Mouse (Mus musculus): ENCODE results near the gene Syt5. TPM values are rescaled to one million over a fixed set of nuclear protein-coding genes. Genes with fewer than 3 reads are reported as not detected.
A peak's percentile ranks its signal among the peaks of the same experiment; 100 is the strongest.
"Not testable (repeated sequence)": the region's sequence is repeated elsewhere in the genome, so short reads cannot be mapped to it uniquely, and the experiment has no call there.

Gene Syt5
- 100 to 1,000 TPM; 281 to 299 TPM for total RNA-seq (2021)
- long read RNA-seq, experiment 1, transcript Syt5-201 (8 exons, 1,750 nt) = major isoform, 61 of 332 reads
- long read RNA-seq, experiment 1, partial matches to known transcripts = 19 of 332 reads
- long read RNA-seq, experiment 1, other reads (novel, unspliced or antisense) = 252 of 332 reads
- long read RNA-seq, experiment 2, transcript Syt5-201 (8 exons, 1,750 nt) = major isoform, 64 of 281 reads
- long read RNA-seq, experiment 2, partial matches to known transcripts = 20 of 281 reads
- long read RNA-seq, experiment 2, other reads (novel, unspliced or antisense) = 196 of 281 reads

- peak; percentile 66 to 76 for DNase-seq (ENCODE audit: low spot score in 2 of 2)
Measured at GRCm38 (mm10) chr7:4547221-4547641, at the start of gene Syt5. Syt5 (minus strand) TSS chr7:4547541.

GRCm38 (mm10) chr7:4597046-4597445, 49.7 kb upstream of the Syt5 start:
- DNase-seq (ENCODE audit: low spot score in 2 of 2) = not testable (repeated sequence)

GRCm38 (mm10) chr7:4581481-4581880, 34.1 kb upstream of the Syt5 start:
- not testable (repeated sequence) for DNase-seq (ENCODE audit: low spot score in 2 of 2)

- DNase-seq (ENCODE audit: low spot score in 2 of 2) = not testable (repeated sequence)
Measured at GRCm38 (mm10) chr7:4572361-4572760, 25.0 kb upstream of the Syt5 start.

GRCm38 (mm10) chr7:4562660-4563059, 15.3 kb upstream of the Syt5 start:
- DNase-seq (ENCODE audit: low spot score in 2 of 2) = no peak

GRCm38 (mm10) chr7:4557167-4557560, 9.8 kb upstream of the Syt5 start:
- no peak for DNase-seq (ENCODE audit: low spot score in 2 of 2)

GRCm38 (mm10) chr7:4556256-4557166, 9.2 kb upstream of the Syt5 start:
- DNase-seq (ENCODE audit: low spot score in 2 of 2) = peak; percentile 82 to 83

GRCm38 (mm10) chr7:4546591-4547131, 680 bp downstream of the Syt5 start:
- peak; percentile 97 for DNase-seq (ENCODE audit: low spot score in 2 of 2)

- DNase-seq (ENCODE audit: low spot score in 2 of 2) = no peak
Measured at GRCm38 (mm10) chr7:4546050-4546449, 1.3 kb downstream of the Syt5 start.

GRCm38 (mm10) chr7:4542013-4542412, 5.3 kb downstream of the Syt5 start:
- no peak for DNase-seq (ENCODE audit: low spot score in 2 of 2)

- no peak for DNase-seq (ENCODE audit: low spot score in 2 of 2)
Measured at GRCm38 (mm10) chr7:4541344-4541743, 6.0 kb downstream of the Syt5 start.

- DNase-seq (ENCODE audit: low spot score in 2 of 2) = no peak
Measured at GRCm38 (mm10) chr7:4539019-4539418, 8.3 kb downstream of the Syt5 start.

GRCm38 (mm10) chr7:4537181-4537580, 10.2 kb downstream of the Syt5 start:
- DNase-seq (ENCODE audit: low spot score in 2 of 2) = no peak

- no peak for DNase-seq (ENCODE audit: low spot score in 2 of 2)
Measured at GRCm38 (mm10) chr7:4536369-4536768, 11.0 kb downstream of the Syt5 start.

- no peak for DNase-seq (ENCODE audit: low spot score in 2 of 2)
Measured at GRCm38 (mm10) chr7:4532005-4532729, 15.2 kb downstream of the Syt5 start, which contains the start of gene Dnaaf3. Dnaaf3 (minus strand) TSS chr7:4532453.

GRCm38 (mm10) chr7:4530166-4530565, 17.2 kb downstream of the Syt5 start:
- DNase-seq (ENCODE audit: low spot score in 2 of 2) = not testable (repeated sequence)

- no peak for DNase-seq (ENCODE audit: low spot score in 2 of 2)
Measured at GRCm38 (mm10) chr7:4527302-4527689, 20.0 kb downstream of the Syt5 start.

GRCm38 (mm10) chr7:4526341-4527301, 20.7 kb downstream of the Syt5 start:
- DNase-seq (ENCODE audit: low spot score in 2 of 2) = peak; percentile 71 to 77

GRCm38 (mm10) chr7:4524212-4524922, 23.0 kb downstream of the Syt5 start, which contains the start of gene Tnni3:
Tnni3 (minus strand) TSS chr7:4524229.
- DNase-seq (ENCODE audit: low spot score in 2 of 2) = peak; percentile 35 to 41
